Mouse (Mus musculus) brain, embryonic 18.5 days (tissue): ENCODE measurements around the gene Thtpa.

ENCODE experiments used
- DNase-seq: peaks from one replicate; pipeline ENCODE4 v3.0.0-alpha.2; 2012; ENCODE audit warnings: low read depth, low spot score

The Thtpa gene

DNA sequence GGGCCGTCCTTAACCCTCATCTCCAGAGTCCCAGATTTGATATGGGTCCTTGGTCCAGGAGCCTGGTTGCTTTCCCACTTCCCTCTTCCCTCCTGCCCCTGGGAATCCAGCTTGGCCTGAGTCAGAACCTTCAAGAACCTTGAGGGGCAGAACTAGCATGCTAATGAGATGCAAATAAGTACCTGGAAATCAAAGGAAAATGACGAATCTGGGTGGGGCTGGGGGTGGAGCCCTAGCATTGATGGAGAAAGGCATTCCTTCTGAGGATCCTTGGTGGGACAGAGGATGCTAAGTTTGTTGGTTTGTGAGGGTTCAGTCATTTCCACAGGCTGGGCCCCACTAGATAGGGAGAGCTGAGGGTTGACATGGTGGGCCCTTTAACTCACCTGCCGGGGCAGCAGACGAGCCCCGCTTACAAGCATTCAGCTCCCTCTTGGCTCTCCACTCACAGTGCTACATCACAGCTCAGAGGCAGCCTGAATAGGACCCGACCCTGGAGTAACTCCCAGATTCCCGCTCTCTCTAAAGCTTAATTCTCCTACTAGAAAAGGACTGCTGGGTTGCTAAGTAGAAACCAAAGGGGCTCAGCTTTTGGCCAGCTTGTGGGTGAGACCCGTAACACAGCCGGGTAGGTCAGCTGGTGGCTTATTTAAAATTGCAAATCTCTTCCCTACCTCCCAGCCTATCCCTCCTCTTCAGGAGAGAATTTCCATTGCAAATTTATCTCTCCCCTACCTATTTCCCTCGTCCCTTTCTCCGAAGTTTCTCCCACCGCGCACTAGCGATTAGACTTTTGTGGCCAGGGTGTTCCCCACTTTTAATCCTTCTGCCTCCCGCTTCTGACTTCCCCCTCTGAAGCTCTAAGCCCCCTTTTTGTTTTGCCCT is 16.9 kb upstream of the Thtpa start:
- peak; percentile 58 for DNase-seq

DNA sequence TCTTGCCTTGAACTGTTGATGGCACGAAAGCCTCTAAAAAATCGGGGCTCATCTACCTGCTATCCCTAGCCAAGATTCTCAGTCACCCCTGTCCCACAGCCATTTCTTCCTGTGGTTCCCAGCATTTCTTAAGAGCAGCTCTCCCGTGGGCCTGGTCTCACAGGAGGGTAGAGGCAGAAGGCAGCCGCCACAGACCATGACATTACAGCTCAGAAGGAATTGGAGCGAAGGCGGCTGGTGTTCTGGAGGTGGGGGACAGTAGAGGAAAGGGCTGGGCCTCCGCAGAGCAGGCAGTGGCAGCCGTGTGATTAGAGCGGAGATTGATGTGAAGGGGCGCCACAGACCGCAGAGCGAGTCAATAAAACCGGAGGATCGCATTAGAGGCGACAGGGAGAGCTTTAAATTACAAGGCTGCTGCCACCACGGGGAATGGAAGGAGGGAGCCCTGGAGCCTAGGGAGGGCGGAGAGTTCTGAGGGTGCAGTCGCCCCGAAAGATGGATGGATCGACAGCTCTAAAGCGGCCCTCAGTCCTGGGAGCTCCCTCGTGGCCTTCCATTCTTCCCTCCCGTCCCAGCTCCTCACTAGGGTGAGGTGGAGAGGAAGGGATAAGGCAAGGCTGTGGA is 16.1 kb upstream of the Thtpa start:
- DNase-seq = no peak

GRCm38 (mm10) chr14:55079214-55079970 is 15.2 kb upstream of the Thtpa start:
- peak; percentile 51 for DNase-seq

DNA sequence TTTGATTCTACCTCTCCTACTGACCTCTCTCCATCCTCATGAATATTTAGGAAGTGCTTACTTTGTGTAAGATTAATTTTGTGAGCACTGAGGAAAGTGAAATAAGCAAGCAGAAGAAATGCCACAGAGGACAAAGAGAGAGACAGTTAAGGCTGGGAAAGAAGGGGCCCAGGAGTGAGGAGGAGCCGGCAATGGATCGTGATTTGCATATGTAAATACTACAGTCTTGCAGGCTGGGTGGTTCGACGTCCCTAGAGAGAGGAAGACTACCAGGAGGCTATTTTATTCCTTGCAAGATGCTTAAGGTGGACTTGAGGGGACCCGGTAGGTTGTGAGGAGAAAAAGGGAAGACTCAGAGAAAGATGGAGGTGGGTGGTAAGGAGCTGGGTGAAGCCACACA is 13.5 kb upstream of the Thtpa start:
- DNase-seq = no peak

- no peak for DNase-seq
Measured at GRCm38 (mm10) chr14:55083481-55083880, 11.1 kb upstream of the Thtpa start.

- no peak for DNase-seq
Measured at GRCm38 (mm10) chr14:55085324-55086008, 9.1 kb upstream of the Thtpa start.

- no peak for DNase-seq
Measured at GRCm38 (mm10) chr14:55086009-55086514, 8.5 kb upstream of the Thtpa start.

- DNase-seq = no peak
Measured at GRCm38 (mm10) chr14:55089199-55089947, 5.2 kb upstream of the Thtpa start.

GRCm38 (mm10) chr14:55091209-55091865 is 3.2 kb upstream of the Thtpa start:
- DNase-seq = no peak

GRCm38 (mm10) chr14:55092011-55092577 is 2.5 kb upstream of the Thtpa start, which contains the start of gene Zfhx2:
Zfhx2 (minus strand) TSS chr14:55092324.
- peak; percentile 91 for DNase-seq

DNA sequence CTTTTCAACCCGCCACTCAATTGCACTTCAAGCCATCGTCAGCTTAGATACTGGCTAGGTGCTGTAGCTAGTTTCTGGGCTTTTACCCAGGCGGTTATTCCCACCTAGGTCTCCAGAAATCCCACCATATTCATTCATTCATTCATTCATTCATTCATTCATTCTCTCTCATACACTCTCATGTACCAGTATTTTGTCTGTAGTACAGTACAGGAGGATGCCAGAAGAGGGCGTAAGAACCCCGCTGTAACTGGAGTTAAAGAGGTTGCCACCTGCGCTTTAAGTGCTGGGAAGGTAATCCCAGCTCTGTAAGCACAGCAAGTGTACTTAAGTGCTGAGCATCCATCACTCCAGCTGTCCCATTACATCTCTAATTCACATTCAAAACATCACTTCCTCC is 657 bp upstream of the Thtpa start:
- no peak for DNase-seq

GRCm38 (mm10) chr14:55095263-55095662 is 679 bp downstream of the Thtpa start:
- no peak for DNase-seq

DNA sequence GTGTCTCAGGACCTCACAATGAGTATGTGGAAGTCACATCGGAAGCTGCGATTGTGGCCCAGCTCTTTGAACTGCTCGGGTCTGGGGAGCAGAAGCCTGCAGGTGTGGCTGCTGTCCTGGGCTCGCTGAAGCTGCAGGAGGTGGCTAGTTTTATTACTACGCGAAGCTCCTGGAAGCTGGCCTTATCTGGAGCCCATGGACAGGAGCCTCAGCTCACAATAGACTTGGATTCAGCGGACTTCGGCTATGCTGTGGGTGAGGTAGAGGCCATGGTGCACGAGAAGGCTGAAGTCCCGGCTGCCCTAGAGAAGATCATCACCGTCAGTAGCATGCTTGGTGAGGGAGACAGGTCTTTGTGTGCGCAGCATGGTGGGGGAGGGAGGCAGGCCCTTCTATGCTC is 1.1 kb downstream of the Thtpa start:
- DNase-seq = no peak

DNA sequence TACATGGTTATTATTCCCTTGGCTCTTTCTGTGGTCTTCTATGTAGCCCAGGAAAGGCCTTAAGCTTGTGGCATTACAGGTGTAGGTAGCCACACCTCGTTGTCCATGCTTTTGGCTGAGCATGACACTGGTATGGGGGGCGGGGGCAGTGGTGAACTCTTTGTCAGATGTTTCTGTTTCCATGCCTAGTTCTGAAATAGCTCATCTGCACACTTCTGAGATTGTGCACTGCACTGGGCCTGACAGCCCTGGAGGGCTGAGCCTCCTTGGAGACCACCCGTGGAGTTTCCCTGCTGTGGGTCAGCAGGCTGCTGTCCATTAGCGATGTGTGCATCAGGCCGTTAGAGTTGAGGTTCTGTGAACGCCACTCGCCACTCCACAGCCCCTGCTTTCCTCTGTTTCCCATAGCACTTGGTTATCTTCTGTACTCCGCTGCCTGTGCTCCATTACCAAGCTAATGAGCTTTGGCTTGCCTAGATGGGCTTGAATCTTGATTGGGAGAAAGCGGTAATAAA is 2.0 kb downstream of the Thtpa start:
- DNase-seq = no peak

- DNase-seq = no peak
Measured at GRCm38 (mm10) chr14:55097646-55098045, 3.1 kb downstream of the Thtpa start.

DNA sequence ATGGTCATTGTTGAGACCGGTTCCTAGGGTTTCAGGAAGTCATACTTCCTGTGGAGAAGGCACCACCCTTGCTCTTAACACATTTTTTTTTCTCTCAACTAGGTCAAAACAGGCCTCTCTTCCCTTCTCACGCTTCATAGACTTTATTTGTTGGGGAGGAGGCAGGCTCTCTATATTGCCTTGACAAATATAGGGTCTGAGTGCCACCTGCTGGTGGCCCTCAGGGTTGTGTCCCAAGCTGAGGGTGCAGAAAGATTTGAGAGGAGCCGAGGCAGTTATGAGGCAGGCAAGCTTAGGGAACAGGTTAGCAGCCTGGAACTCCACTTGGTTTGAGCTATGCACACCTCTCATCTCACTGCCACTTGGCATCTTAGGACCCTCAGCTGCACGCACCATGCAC is 3.5 kb downstream of the Thtpa start:
- DNase-seq = no peak

DNA sequence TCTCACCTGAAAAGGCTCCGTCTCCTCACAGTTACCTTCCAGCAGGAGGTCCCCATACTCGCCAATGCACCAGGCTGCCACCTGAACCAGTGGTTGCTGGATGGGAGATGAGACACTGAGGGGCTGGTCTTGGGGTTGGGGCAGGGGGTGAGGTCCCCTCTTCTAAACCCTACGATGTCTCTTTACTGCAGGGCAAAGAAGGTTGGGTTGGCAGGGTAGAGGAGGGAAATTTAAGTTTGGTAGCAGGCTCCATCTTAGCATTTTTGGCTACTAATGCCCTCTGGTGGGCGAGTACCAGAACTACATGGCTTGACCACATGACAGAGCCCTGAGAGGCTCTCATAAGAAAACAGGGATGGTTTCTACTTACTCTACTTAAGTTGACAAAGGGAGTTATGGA is 7.0 kb downstream of the Thtpa start:
- DNase-seq = no peak

GRCm38 (mm10) chr14:55102253-55102785 is 7.7 kb downstream of the Thtpa start:
- no peak for DNase-seq

- no peak for DNase-seq
Measured at GRCm38 (mm10) chr14:55104365-55104764, 9.8 kb downstream of the Thtpa start.
